Mouse (Mus musculus) olfactory bulb, adult 2 months (tissue): ENCODE results near the gene Dynll1.
A peak's percentile ranks its signal among the peaks of the same experiment; 100 is the strongest.

Source experiments
- CTCF ChIP-seq: fragments of 200-500 bp; IDR thresholded peaks from 2 replicates; pipeline ENCODE4 v1.5.1; 2012; ENCODE audit warnings: low read depth, mild to moderate bottlenecking, low read length, moderate library complexity; ENCODE audit not compliant: insufficient read depth
- POLR2A ChIP-seq: fragments of 200-500 bp; IDR thresholded peaks from 2 replicates; pipeline ENCODE4 v1.6.1; 2012; ENCODE audit warnings: mild to moderate bottlenecking, low read depth, low read length, moderate library complexity; ENCODE audit not compliant: insufficient read depth

GRCm38 (mm10) chr5:115348546-115349224, 47.9 kb upstream of the Dynll1 start, which contains the start of gene Cox6a1:
- TF ChIP-seq CTCF (0 out of 2 replicates have a peak, but pooled peaks have one; percentile 12), POLR2A (peak; percentile 85)
